Mouse (Mus musculus): ENCODE results near the gene Fut9. TPM values are rescaled to one million over a fixed set of nuclear protein-coding genes. Genes with fewer than 3 reads are reported as not detected.

The Fut9 gene
- under 1 TPM; 0.22 to 0.43 TPM for total RNA-seq (2021)
- long read RNA-seq, experiment 1 = 0 reads
- long read RNA-seq, experiment 2 = 0 reads

GRCm38 (mm10) chr4:25799476-25800283 is at the start of gene Fut9:
Gene Fut9 (minus strand): TSS chr4:25800244.
- no peak for DNase-seq (ENCODE audit: low spot score in 2 of 2)

GRCm38 (mm10) chr4:25815783-25816182 is 15.7 kb upstream of the Fut9 start:
- DNase-seq (ENCODE audit: low spot score in 2 of 2) = no peak

DNA sequence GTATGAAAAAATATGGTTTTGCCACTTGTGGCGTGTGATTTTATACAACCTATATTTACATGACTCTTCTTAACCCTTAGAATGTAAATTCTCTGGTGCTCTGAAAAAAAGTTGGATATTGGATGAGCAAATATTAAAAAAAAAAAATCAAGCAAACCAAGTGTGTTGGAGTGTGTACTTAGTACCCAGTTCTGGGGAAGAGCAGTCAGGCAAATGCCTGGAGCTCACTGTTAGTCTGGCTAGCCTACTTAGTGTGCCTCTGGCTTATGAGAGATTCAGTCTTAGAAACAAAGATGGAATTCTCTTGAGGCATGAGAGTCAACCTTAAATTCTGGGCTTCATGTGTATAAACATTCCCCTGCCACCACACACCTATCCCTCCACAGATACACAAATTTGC is 13.3 kb upstream of the Fut9 start:
- DNase-seq (ENCODE audit: low spot score in 2 of 2) = no peak

- no peak for DNase-seq (ENCODE audit: low spot score in 2 of 2)
Observed at GRCm38 (mm10) chr4:25810058-25810457, 10.0 kb upstream of the Fut9 start.

DNA sequence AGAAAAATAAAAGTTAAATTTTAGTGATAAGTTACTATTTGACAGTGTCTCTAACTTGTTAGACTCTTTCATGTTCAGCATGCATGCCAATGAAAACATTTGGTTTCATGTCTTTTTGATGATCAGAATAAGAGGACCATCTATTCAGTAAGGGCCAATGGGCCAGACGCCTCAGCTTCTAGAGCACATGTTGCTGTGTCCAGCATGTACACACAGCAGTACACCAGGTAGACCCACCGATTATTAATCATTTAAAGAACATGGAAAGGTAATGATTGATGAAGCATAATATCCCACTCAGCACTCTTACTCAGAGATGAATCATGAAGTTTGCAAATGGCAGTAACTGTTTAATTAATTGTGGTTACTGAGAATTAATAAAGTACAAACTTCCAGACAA is 1.7 kb upstream of the Fut9 start:
- DNase-seq (ENCODE audit: low spot score in 2 of 2) = no peak

DNA sequence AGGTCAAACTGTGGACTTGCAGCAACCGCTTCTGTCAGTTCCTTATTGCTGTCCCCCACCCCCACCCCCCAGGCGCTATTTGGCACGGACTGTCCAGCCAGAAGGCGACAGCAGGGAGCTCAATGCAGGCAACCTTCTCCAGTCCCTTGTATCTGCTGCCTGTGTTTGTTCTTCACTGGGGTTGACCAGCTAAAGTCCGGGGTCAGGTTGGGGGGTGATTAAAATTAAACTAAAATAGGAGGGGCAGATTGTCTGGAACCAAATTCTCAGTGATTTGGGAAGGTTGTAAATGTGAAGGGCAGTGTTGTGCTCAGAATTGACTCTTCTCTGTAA is 206 bp upstream of the Fut9 start:
- no peak for DNase-seq (ENCODE audit: low spot score in 2 of 2)

- DNase-seq (ENCODE audit: low spot score in 2 of 2) = no peak
Observed at GRCm38 (mm10) chr4:25799051-25799475, 981 bp downstream of the Fut9 start.

- DNase-seq (ENCODE audit: low spot score in 2 of 2) = no peak
Observed at GRCm38 (mm10) chr4:25798412-25798811, 1.6 kb downstream of the Fut9 start.

DNA sequence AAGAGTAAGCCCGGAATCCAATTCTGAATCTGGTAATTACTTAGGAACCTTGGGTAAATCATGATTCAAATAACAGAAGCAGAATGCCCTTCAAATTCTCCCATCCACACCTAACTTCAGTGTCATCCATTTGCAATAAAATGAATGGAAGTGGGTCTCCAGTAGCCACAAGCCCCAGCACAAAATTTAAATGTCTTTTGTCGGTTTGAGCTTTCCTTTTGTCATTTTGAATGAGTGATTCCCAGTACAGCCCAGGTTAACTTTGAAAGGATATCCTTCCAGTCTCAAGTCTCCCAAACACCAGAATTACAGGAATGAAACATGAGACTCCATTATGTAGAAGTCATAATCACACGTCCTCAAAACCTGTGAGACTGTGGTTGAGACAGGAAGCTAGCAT is 3.9 kb downstream of the Fut9 start:
- DNase-seq (ENCODE audit: low spot score in 2 of 2) = no peak

DNA sequence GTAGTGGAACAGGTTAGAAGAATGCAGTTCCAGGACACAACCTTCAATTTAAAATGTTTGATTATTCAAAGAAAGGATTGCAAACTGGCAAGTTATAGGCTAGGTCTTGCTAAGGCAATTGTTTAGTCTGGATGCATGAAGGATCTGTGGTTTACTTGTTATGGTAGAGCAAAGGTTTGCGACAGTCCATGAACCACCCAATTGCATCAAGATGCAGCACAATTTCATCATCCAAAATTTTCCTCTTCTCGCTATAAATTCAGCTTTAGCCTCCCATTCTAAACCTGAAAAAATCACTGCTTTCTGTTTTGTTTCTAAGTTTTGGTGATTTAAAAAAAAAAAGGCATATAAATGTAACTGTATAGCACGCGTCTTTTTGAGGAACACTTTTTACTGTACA is 14.8 kb downstream of the Fut9 start:
- no peak for DNase-seq (ENCODE audit: low spot score in 2 of 2)

DNA sequence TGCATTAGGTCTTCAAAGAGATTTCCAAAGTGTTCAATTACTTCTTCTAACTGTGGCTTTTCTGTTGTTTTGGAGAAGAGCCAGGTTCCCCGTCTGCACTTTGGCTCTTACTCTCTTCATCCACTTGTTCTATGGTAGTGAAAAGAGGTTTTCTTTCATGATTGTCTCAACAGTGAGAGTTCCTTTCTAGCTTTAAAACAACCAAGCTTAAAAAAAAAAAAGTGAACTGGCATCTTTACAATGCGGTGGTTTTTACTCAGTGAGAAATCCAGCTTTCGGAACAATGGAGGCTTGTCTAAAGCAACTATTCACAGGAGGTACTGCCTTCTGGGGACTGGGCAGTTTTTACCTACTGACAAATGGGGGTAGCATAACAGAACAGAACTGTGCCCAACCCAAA is 31.4 kb downstream of the Fut9 start:
- no peak for DNase-seq (ENCODE audit: low spot score in 2 of 2)

DNA sequence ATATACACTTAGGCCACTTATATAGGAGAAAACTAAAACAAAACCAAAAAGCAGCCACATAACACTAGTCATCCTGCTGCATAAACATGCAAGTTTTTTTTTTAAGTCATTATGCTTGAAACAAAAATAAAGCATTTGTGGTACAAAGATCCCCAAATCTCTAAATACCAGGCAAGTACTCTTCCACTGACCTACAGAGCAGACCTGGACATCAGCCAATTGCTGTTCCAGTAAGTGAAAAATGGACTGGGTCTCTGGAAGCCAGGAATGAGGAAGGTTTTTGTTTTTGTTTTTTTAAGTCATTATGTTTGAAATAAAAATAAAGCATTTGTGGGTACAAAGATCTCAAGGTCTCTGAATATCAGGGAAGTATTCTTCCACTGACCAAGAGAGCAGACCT is 37.0 kb downstream of the Fut9 start:
- DNase-seq (ENCODE audit: low spot score in 2 of 2) = no peak

DNA sequence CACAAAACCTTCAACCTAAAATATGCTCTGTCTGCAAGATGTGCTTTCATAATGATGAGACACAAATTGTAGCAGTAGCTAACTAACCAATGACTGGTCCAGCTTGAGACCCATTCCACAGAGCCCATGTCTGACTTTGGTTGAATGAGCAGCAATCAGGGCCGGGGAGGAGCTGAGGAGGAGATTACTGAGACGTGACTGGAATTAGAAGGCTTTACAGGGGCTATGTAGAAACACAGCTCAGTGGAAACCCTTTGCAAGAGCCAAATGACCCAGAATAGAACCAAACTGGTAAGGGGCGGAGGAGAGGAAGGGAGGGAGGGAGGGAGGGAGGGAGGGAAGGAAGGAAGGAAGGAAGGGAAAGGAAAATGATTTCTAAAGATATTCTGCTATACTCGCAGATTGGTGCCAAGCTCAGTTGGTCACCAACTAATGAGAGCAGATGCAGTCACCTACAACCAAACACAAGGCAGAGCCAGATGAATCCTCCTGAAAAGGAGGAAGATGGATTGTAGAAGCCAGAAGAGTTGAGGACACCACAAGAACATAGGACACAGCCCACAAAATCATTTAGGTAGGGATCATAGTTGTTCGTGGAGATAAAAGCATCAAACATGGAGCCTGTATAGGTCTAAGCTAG is 42.0 kb downstream of the Fut9 start:
- DNase-seq (ENCODE audit: low spot score in 2 of 2) = no peak

DNA sequence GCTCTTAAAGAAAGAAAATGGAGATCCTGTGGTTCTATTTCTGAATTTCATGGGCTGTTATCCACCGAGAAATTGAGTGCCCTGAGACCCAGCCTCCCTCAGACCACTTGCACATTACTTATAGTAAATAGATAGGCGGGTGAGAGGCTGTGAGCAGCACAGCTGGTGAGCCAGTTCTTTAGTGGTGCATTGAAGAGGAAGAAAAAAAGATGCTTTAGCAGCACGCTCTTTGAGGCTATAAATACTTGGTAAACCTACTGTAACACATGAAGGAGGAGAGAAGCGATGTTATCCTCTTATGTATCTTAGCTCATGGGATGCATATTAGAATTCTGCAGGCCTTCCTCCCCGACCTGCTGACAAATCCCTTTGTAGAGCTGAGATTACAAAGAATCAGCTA is 58.5 kb downstream of the Fut9 start:
- DNase-seq (ENCODE audit: low spot score in 2 of 2) = no peak

- no peak for DNase-seq (ENCODE audit: low spot score in 2 of 2)
Observed at GRCm38 (mm10) chr4:25738782-25739181, 61.3 kb downstream of the Fut9 start.

DNA sequence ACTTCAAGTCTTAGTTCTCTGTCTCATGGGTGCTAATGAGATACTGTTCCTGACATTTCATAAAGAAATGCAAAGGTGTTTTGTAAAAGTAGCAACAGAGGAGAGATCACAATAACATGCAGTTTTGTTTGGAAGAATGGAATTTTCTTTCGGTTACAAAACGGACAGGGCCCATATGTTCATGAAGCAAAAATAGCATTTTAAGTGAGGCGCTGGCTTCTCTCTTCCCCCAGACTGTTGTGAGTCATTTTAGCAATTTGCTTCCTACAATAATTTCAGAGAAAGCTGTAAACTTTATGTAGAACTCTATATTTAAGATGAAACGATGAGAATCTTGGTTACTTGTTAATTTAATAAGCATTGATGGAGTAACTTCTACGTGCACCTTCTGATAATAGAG is 78.5 kb downstream of the Fut9 start:
- DNase-seq (ENCODE audit: low spot score in 2 of 2) = no peak

DNA sequence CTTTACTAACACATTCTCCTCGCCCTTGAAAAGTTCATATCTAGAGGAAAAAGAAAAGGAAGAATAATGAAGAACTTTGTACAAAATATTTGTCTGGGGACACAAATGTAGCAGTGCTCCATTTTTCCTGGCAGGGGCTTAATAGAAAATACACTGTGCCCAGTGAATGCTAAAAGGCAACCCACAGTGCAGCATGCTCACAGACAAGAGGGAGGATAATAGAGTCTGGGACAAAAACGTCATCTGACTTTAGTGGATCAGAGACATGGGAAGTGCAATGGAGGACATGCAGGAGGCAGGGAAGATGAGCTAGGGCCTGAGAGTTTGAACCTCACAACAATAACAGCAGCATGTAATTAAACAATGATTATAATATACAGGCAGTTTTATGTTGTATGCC is 86.1 kb downstream of the Fut9 start:
- DNase-seq (ENCODE audit: low spot score in 2 of 2) = no peak

- DNase-seq (ENCODE audit: low spot score in 2 of 2) = no peak
Observed at GRCm38 (mm10) chr4:25684976-25685375, 115.1 kb downstream of the Fut9 start.

DNA sequence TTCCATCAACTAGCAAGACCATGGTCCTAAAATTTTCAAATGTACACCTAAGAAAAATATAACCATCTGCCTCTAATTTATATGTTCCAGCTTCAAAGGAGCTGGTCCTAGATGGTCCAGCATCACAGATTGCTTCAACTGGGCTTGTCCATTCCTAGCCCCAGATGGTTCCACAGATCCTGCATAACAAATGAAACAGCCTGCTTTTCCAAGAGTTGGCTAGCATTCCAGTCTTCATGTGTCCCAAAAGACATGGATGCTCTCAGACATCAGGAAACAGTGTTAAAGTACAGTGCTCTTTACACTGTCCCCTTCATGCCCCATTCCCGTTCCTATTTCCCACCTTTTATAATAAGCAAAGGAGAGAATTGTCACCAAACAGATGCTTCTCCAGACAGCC is 135.8 kb downstream of the Fut9 start:
- DNase-seq (ENCODE audit: low spot score in 2 of 2) = no peak

DNA sequence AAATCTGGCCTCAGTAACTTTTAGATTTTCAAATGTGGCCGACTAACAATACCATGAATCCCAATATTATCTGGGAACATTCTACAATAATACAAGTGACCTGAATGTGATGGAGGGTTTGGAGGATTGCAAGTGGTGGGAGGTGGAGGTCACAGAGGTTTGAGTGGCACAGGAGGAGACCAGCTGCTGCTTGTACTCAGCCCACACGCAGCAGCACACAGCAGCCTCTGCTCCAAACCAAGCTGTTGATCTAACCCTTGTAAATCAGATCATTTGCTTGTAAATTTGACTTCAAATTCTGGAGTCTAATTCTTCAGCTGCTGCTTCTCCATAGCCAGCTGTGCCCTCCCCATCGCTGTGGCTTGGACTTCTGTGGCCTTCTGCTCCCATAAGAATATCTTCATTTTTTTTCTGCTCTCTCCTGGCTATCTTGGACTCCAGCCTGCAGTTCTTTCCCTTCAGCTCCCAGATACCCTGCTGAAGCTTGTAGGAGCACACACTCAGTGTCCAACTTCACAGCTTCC is 138.8 kb downstream of the Fut9 start:
- no peak for DNase-seq (ENCODE audit: low spot score in 2 of 2)

DNA sequence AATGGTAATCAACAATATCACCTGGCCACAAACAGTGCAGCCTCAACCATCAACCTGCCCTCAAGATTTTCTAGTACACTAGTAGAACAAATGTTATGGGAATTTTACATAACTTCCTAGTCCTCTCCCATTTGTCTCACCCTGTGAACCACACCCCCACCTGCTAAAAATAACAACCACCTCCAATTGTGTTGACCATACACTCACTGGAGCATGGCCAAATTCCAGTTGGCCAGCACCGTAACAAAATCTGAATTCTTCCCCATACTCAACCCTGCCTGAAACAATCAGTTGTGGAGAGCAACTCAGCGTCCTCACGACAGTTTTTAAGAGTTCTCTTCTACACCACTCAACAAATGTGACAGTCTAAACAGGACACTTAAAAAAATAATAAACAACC is 141.3 kb downstream of the Fut9 start:
- no peak for DNase-seq (ENCODE audit: low spot score in 2 of 2)

GRCm38 (mm10) chr4:25651902-25652301 is 148.1 kb downstream of the Fut9 start:
- DNase-seq (ENCODE audit: low spot score in 2 of 2) = no peak

- no peak for DNase-seq (ENCODE audit: low spot score in 2 of 2)
Observed at GRCm38 (mm10) chr4:25648107-25648506, 151.9 kb downstream of the Fut9 start.

Data from adrenal gland, adult 18-20 months (tissue).